Mouse (Mus musculus): ENCODE measurements around the gene Sf3b6.
A peak's percentile ranks its signal among the peaks of the same experiment; 100 is the strongest.
"Not testable (repeated sequence)": the region's sequence is repeated elsewhere in the genome, so short reads cannot be mapped to it uniquely, and the experiment has no call there.

Sf3b6 gene

DNA sequence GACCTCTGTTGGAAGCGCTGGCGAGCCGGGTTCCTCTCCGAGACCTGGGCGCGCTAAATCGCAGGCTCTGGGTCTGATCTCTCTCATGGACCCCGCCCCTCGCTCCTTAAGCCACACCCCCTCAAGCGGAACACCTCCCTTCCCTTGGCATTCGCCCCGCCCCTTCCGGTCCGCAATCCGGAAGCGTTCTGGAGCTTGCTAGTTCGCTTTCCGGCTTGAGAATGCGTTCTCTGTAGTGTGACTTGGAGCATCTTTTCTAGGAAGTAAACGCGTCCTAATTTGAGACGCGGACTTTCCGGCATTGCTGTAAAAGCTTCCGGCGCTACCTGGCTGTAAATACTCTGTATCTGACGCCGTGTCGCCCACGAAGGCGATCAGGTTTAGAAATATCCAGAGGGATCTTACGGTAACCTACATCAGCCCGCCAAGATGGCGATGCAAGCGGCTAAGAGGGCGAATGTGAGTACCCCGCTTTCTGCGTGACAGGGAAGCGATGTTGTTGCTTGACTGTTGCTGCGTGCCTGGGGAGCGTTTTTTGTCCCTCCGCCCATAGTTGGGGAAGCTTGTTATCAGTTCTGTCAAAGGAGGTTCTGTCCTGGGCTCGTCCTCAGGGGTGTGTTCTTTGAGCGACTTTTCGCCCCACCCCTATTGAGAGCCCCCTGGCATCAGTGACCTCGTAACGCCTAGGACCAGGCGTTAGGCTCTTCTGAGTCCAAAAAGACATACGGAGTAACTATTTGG lies at the start of gene Sf3b6:
Sf3b6 (plus strand) TSS at position 184 of the 741 bp plus-strand sequence.
- DNase-seq (ENCODE audit: extremely low read depth, low read depth, low spot score) = peak; percentile 47

DNA sequence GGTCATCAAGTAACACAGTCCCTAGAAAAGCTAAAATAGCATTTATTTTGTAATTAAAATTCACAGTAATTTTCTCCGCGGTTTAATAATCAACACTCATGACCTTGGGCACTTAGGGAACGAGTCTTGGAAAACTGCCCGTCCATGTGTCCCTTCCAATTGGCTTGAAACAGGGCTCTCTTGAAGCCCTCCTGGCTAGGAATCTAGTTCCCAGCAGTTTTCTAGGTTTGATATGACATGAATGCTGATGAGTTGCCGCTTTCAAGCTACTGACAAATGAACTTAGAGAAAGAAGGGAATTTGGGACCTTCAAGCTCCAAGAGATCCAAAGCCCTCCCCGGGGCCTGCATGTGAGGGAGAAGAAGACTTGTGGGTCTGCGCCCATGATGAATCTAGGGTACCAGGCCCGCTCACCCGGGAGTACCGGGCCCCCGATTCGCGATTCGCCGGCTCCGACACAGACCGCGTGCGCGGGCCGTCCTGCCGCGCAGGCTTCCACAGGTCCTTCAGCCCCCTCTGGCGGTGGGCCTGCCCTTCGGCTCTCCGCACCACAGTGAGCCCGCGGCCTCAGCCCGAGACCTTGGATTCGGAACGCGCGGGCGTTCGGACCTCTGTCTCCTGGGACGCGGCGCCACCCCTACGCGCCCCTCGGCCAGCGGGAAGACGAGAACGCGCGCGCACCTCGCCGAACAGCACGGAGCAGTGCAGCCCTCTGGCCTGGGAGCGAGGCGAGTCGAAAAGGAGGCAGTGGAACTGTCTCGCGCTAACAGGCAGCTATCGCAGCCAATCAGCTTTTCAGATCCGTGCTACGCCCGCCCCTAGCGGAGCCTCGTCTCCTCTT lies 48.6 kb upstream of the Sf3b6 start, which contains the start of the genes Pfn4 and Fam228b:
Pfn4 (plus strand) TSS at position 531 of the 841 bp plus-strand sequence.
Fam228b (minus strand) TSS at position 776 of the 841 bp plus-strand sequence.
- DNase-seq (ENCODE audit: extremely low read depth, low read depth, low spot score) = no peak

DNA sequence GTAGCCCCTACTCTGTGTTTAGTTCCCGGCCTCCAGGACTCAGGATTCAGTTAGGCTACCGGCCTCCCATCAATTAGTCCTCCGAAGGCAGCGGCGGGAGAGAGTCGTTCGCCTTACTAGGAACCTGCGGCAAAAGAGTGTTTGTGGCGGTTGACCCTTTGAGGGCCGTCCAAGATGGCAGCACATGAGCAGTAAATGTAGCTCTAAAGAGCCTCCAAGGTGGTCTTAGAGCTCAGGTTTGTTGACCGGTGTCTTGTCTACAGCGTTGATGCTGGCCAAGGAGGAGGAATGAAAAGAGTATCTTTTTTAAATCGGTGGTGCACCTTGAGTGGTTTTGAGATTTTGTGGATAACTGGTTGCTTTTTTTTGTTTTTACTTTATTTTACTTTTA lies 48.0 kb upstream of the Sf3b6 start:
- DNase-seq (ENCODE audit: extremely low read depth, low read depth, low spot score) = no peak

DNA sequence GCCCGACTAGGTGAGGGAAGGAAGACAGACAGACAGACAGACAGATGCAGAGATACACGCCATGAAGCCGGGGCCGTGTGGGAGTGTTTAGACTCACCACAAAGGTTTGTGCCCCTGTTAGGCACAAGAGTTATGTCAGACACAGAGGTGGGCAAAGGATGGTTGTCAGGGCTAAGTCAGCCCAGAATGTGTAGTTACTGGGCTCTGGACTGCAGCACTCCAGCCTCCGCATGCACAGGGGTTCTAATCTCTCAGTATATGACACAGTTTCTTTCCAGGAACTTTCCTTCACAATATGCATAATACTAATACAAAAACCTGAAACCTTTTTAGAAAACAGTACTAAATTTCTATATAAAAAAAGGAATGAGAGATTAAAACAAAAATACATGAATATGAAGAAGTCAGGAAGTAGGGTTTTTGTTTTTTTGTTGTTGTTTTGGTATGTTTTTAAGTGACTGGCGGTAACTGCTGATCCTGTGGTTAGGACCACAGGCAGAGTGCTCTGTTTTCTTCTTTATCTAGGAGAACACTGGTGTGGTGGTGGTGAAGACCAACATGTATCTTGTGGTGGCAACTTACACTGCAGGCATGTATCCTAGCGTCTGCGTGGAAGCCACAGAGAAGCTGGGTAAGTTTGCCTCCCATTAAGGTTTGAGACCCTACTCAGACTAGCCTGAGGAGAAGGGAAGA lies 42.3 kb upstream of the Sf3b6 start:
- DNase-seq (ENCODE audit: extremely low read depth, low read depth, low spot score) = no peak

DNA sequence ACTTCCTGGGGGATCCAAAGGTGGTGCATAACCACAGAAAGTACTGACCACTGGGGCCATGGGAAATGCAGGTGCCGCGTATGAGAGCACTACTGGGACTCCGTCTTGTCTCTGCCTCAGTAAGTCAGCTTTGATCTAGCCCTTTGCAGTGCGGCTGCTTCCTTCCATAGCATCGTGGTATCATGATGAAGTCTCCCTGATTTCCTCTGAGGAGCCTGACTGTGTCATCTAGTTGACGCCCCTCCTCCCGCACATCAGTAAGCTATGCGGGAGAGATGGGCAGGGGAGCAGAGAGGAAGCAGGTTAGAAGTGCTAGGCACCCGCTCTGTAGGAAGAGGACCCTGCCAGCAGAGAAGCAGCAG lies 41.8 kb upstream of the Sf3b6 start:
- DNase-seq (ENCODE audit: extremely low read depth, low read depth, low spot score) = no peak

DNA sequence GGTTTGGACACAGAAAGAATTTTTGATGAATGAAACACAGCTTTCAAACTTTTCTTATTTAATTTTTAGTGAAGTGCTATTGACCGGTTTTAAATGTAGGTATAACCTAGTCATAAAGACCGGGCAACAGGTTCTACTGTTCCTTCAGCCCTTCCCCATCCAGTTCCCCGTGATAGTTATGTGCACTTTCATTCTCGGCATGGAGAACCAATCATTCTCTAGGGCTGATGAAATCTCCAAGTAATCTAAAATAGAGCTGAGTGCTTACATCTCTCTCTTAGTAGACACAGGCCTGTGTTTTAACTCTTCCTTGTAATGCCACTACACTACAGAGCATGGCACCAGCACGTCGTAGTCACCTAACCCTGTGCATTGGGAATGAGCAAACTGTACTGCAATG lies 39.6 kb upstream of the Sf3b6 start:
- no peak for DNase-seq (ENCODE audit: extremely low read depth, low read depth, low spot score)

DNA sequence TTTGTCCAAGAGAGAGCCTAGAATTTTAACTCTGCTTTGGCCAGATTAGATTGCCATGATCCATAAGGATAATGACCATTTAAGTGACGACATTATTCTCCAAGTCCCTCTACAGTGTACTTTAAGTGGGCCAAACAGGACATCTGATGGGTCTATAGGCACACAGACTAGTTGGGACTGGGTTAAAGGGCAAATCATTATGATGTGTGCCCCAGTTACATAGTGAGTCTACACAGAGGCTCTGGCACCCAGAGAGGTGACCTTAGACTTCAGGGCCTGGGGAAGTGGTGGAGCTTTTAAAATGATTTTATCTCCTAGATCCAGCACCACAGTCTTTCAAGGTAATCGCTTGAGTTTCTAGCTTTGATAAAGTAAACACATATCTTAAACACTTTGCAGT lies 37.1 kb upstream of the Sf3b6 start:
- no peak for DNase-seq (ENCODE audit: extremely low read depth, low read depth, low spot score)

DNA sequence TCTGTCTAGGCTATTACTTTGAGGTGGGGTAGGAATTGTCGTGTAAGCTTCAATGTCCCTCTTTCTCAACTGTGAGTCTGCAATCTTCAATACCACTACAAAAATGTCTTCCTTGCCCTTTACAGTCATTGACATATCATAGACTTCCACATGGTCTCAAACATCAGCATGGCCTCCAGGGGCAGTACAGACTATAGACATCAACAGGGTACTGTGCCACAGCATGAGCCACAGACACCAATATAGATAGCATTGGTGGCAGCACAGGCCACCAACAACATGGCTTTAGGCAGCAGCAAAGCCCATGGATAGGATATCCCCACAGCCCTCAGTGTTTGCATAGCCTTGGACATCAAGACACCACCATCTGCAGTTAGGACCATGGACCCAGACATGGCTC lies 36.1 kb upstream of the Sf3b6 start:
- no peak for DNase-seq (ENCODE audit: extremely low read depth, low read depth, low spot score)

DNA sequence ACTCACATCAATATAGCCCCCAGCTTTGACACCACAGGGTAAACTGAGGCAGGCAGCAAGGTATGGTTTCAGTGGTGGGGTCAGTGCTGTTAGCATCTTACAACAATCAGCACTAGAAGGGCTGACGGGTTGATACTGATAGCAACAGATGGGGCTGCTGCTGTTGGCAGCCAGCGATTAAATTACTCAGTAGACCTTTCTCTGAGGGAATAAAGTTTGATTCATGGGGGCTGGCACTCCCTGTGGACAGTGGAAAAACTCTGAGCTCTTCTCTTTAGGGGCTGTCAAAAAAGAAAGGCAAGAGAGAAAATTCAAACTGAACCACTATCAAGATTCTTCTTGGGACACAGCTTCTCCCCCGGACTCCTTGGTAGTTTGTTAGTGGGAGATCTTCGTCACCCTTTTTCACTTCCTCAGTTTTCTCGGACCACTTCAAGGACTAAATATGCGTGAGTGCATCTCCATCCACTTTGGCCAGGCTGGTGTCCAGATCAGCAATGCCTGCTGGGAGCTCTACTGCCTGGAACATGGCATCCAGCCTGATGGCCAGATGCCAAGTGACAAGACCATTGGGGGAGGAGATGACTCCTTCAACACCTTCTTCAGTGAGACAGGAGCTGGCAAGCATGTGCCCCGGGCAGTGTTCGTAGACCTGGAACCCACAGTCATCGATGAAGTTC lies 35.5 kb upstream of the Sf3b6 start:
- DNase-seq (ENCODE audit: extremely low read depth, low read depth, low spot score) = not testable (repeated sequence)

DNA sequence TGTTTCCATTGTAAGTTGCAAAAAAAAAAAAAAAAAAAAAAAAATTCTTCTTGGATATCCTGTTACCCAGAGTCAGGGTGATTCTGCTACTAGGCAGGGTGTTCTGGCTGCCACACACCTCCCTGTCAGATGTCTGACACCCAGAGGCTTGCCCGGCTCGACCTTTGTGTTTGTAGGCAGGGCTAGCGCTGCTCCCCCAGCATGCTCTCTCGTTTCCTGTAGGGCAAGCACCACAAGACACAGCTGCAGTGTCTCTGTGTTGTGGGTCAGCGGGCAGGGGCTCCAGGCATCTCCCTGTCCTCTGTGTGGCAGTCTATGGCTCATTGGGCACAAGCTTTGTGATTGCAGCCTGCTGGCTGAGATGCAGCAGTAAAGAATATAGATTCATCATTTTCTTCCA lies 33.7 kb upstream of the Sf3b6 start:
- no peak for DNase-seq (ENCODE audit: extremely low read depth, low read depth, low spot score)

DNA sequence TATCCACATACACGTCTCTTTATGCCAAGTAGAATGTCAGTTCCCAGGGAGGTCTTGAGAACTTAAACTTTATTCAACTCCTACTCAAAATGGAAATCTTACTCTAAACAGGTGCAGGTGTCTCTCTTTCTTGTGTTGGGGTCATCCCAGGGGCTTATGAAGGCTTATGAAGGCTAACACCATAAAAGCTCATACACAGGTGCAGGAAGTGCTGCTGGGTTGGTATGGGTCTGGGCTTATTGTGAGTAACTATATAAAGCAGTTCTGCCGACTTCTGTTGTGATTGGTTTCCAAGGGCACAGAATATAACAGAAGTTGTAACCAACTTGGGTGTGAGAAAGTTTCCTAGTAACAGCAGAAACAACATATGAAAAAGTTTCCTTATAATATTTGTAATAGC lies 32.9 kb upstream of the Sf3b6 start:
- DNase-seq (ENCODE audit: extremely low read depth, low read depth, low spot score) = no peak

DNA sequence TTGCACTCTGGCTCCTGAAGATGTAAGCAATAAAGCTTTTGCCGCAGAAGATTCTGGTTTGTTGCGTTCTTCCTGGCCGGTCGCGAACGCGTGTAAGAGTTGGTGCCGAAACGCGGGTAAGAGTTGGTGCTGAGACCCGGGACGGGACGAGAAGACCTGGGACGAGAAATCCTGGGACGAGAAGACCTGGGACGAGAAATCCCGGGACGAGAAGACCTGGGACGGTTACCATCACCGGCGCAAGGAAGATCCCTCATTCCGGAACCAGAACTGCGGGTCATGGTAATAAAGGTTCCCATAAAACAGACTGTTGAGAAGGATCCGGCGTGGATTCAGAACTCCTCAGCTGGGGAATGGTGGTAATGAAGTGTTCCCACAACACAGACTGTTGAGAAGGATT lies 29.2 kb upstream of the Sf3b6 start:
- not testable (repeated sequence) for DNase-seq (ENCODE audit: extremely low read depth, low read depth, low spot score)

DNA sequence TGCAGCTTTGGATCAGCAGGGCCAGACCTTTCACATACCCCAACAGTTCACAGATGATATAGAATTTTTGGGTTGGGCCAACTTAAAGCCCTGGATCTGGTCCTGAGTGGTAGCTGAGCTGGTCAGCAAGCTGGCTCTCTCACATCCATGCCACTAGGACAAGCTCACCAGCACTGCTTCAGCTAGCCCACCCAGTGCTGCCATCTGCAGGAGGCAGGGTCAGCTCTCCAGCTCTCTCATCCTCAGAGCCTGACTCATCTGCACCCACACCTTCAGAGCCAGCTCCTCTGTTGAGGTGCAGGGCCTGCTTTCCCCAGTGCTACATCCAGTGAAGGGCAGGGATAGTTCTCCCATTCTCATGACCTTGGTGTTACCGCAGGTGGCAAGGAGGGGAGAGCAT lies 23.6 kb upstream of the Sf3b6 start:
- no peak for DNase-seq (ENCODE audit: extremely low read depth, low read depth, low spot score)

DNA sequence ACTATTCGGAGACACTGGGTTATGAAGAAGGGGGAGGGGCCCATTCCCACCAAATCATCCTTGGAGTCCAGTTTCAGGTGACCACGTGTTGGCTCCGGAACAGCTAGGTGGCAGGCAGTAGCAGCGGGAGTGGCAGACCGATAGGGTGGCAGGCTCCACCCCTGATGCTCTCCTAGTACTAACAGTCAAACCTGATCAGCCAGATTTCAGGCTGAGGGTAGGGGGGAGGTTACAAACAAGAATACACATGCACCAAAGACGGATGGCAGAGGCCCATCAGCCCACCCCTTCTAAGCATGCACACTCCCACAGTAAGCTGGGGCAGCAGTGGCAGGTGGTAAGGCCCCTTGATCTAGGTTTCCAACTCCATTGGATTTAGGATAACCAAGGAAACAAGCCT lies 19.9 kb upstream of the Sf3b6 start:
- DNase-seq (ENCODE audit: extremely low read depth, low read depth, low spot score) = not testable (repeated sequence)

DNA sequence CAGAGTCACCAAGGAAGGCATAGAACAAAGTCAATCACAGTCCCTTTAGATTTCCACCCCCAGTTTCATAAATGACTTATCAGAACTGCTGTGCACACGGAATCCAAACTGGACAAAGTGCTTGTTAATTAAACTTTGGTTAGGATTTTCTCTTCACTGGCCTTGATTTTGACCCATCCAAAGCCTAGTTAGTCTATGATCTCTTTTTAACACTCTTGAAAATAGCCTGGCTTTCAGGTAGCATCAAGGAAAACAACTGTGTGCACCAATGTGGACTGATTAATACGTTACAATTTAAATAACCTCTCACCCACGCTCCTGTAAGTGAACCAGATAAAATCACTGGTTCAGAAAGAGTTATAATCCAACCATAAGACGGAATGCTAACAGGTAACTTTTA lies 6.3 kb upstream of the Sf3b6 start:
- no peak for DNase-seq (ENCODE audit: extremely low read depth, low read depth, low spot score)

DNA sequence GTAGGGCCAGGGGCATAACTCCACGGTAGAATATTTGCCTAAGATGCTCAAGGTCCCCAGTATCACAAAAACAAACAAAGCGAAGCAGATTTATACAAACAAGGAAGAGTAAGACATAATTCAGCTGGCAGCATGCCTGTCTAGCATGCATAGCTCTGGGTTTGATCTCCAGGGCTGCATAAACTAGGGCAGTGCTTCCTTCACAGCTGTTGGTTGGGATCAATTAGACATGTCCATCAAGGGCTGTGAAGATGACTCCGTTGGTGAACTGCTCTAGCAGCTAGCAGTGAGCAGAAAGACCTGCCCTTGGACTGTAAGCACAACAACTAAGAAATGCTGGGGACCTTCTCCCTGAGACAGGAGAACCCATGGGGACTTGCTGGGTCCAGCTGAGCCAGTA lies 5.6 kb upstream of the Sf3b6 start:
- DNase-seq (ENCODE audit: extremely low read depth, low read depth, low spot score) = no peak

DNA sequence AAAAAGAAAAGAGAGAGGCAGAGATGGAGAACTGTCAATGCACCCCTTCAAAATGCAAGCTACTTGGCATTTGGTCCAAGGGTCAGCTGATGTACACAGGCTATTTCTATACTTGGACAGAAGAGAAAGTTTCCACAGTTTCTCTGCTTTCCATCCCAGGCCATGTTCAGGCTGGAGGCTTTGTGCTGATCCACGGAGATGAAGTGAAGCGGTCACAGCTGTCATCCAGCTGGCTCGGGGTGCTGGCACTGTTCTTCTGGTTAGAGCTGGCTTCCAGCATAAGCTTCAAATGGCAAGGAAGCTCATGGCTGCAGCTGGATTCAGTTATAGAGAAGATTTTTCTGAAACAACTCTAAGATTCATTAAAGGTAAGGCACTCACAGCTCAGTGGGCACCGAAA lies 3.7 kb upstream of the Sf3b6 start:
- DNase-seq (ENCODE audit: extremely low read depth, low read depth, low spot score) = no peak

DNA sequence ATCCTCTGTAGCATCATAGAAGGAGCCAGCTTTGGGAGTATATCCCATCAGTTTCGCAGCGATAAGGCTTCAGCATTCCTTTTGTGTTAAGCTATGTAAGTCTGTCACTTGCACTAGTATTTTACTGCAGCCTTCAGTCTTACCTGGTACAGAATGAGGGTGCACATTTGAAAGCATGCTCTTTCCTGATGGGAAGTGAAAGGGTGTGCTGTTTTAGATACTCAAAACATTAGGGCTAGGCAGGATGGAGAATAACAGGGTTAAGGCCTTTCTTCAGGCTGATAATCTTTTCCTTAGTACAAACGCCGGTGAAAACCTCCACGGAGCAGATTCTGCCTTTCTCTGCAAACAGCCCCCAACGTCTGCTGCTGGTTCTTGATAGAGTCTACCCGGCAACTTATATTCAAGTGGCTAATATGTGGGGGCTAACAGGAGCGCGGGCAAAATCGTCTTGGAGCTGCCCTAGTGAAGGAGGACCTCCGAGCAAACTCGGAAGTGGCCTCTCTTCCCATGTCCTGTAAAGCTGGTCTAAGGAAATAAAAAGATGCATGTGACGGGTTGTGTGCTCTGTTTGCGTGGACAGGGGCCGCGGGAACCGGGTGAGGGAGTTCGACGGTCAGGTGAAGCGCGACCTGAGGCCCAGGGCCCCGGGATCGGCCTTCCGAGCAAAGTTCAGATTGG lies 524 bp upstream of the Sf3b6 start:
- no peak for DNase-seq (ENCODE audit: extremely low read depth, low read depth, low spot score)

DNA sequence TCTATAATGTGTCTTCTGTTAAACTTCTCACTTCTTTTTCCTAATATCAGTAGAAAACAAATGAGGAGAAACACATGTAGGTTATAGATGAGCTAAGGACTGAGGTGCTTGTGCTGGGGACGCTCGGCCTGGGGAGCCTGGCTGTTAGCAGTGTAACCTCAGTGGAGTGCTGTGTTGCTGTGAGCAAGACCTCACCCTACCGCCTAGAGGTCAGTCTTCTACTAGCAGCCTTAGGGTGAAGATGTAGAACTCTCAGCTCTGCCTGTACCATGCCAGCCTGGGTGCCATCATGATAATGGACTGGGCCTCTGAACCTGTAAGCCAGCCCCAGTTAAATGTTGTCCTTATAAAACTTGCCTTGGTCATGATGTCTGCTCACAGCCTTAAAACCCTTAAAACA lies 9.9 kb downstream of the Sf3b6 start:
- DNase-seq (ENCODE audit: extremely low read depth, low read depth, low spot score) = no peak

DNA sequence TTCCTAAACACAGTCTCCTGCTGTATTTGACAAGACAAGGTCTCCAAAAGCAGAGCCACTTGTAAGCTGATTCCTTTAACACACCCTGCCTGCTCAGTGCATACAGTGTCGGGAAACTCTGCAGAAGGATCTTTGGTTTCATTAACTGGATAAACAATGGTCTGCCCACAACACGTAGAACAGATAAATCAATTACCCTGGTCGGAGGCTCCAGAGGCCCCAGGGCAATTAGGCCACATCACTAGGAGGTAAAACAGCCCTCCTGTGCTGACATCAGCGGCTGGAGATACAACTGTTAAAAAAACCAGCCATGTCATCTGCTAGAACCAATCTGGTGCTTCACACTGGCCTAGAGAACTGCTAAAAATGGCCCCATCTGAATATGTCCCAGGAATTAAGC lies 19.6 kb downstream of the Sf3b6 start:
- DNase-seq (ENCODE audit: extremely low read depth, low read depth, low spot score) = no peak

DNA sequence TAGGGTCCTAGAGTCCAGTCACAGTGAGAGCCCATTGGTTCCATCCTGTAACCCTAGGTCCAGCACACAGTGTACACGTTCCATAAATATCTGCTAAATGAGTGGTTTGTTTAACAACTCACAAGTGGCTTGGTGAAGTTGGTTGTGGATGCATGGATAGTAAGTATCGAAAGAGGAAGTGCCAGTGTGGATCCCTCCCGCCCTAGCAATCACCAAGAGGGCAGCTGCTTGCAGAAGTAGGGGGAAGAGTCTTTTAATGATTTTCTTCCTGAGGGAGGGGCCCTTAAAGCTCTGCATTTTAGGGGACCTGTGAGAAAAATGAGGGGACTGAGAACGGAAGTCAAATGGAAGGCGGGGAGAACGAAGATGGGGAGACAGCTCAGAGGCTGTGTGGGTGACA lies 22.7 kb downstream of the Sf3b6 start:
- no peak for DNase-seq (ENCODE audit: extremely low read depth, low read depth, low spot score)

Data from fat pad, adult 2 months (tissue).